Mouse (Mus musculus) limb, embryonic 14.5 days (tissue): ENCODE measurements around the gene Rhbdf1. TPM values are rescaled to one million over a fixed set of nuclear protein-coding genes. Genes with fewer than 3 reads are reported as not detected.

Experiments used
- ATAC-seq: fragments of 200-750 bp; cut with Nextera tagmentation; 2 replicates; pipeline ENCODE4 v1.8.0; 2017; ENCODE audit warnings: low read depth, moderate number of reproducible peaks, moderate TSS enrichment; ENCODE audit not compliant: low FRiP score
- DNase-seq: peaks from one replicate; pipeline ENCODE4 v3.0.0-alpha.2; 2015; ENCODE audit warnings: low spot score
- H3K27ac ChIP-seq: fragments of 300-500 bp; sonication (generic); replicated peaks from 2 replicates; pipeline ENCODE4 v1.5.1; 2014; ENCODE audit warnings: low read depth, mild to moderate bottlenecking, low read length, moderate library complexity, mixed read lengths
- H3K27me3 ChIP-seq: fragments of 300-500 bp; sonication (generic); 2 replicates; pipeline ENCODE4 v1.6.1; 2014; ENCODE audit warnings: low read length, mixed read lengths; ENCODE audit not compliant: control insufficient read depth, insufficient read depth
- H3K36me3 ChIP-seq: fragments of 300-500 bp; sonication (generic); 2 replicates; pipeline ENCODE4 v1.6.1; 2014; ENCODE audit warnings: mild to moderate bottlenecking, low read length, moderate library complexity, mixed read lengths; ENCODE audit not compliant: control insufficient read depth, insufficient read depth
- H3K4me1 ChIP-seq: fragments of 300-500 bp; sonication (generic); 2 replicates; pipeline ENCODE4 v1.6.1; 2014; ENCODE audit warnings: antibody characterized with exemption, low read length, mixed read lengths; ENCODE audit not compliant: control insufficient read depth, insufficient read depth
- H3K4me2 ChIP-seq: fragments of 300-500 bp; sonication (generic); replicated peaks from 2 replicates; pipeline ENCODE4 v1.6.1; 2014; ENCODE audit warnings: low read depth, mild to moderate bottlenecking, low read length, moderate library complexity; ENCODE audit not compliant: severe bottlenecking
- H3K4me3 ChIP-seq: fragments of 300-500 bp; sonication (generic); replicated peaks from 2 replicates; pipeline ENCODE4 v1.5.1; 2014; ENCODE audit warnings: low read length
- H3K9ac ChIP-seq: fragments of 300-500 bp; sonication (generic); 2 replicates; pipeline ENCODE4 v1.6.1; 2014; ENCODE audit warnings: mild to moderate bottlenecking, low read depth, low read length, moderate library complexity; ENCODE audit not compliant: severe bottlenecking
- H3K9me3 ChIP-seq: fragments of 300-500 bp; sonication (generic); 2 replicates; pipeline ENCODE4 v1.6.1; 2016; ENCODE audit warnings: low read length; ENCODE audit not compliant: control insufficient read depth
- POLR2A ChIP-seq: fragments of 200-500 bp; IDR thresholded peaks from 2 replicates; pipeline ENCODE4 v1.8.0; 2012; ENCODE audit warnings: inconsistent platforms, mild to moderate bottlenecking, moderate library complexity, borderline replicate concordance; ENCODE audit not compliant: insufficient read depth, insufficient read length; ENCODE audit errors: extremely low read depth
- WGBS: fragments of 180-500 bp; shearing (Covaris S2); extraction: QIAGEN DNeasy Blood & Tissue Kit; methylation state at CpG from one replicate; pipeline ENCODE4 v1.1.7; 2014; 5-methylcytosine and 5-hydroxymethylcytosine counted together
- polyA plus RNA-seq, 2 experiments: library from polyadenylated mRNA; depleted of rRNA in 1 of 2; stranded (reverse) in 1 of 2; unstranded in 1 of 2; fragments of >200 nt; fragmentation: Nextera tagmentation in 1 of 2; extraction: Ambion mirVana in 1 of 2; gene quantifications; 2 replicates each; pipeline versions ENCODE4 v1.2.1 to v1.2.3; 2012 to 2014

The Rhbdf1 gene
- 136 and 234 TPM in 2 replicates for polyA plus RNA-seq (2012; rRNA removed)
- polyA plus RNA-seq (2014; fragmentation: Nextera tagmentation; extraction: Ambion mirVana), result 61.5 and 68.3 TPM in 2 replicates

DNA sequence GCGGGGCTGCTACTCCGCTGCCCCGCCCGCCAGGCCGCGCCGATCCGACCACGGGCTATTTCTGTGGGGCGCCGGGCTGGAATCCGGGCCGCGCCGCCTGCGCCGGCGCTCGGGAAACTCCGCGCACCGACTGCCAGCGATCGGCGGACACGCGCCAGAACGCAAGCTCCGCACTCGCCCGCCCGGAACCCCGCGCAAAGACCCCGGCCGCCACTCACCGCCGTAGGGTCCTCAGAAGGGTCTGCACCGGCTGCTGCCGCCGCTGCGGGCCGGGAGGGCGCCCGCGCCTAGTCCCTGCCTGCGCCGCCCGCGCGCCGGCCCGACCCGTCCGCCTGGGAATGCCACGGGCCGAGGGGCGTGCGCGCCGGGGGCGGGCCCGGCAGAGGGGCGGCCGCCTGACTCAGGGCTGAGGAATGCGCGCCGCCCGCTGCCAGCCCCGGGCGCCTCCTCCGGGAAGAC lies at the start of gene Rhbdf1:
Gene Rhbdf1 (minus strand): TSS at position 350 of the 459 bp plus-strand sequence.
- 0 out of 2 replicates have a peak, but pooled peaks have one; percentile 65 for TF ChIP-seq POLR2A
- peak; percentile 60 for DNase-seq
- under 1% methylated on average over 24 of the region's 72 CpGs for WGBS

DNA sequence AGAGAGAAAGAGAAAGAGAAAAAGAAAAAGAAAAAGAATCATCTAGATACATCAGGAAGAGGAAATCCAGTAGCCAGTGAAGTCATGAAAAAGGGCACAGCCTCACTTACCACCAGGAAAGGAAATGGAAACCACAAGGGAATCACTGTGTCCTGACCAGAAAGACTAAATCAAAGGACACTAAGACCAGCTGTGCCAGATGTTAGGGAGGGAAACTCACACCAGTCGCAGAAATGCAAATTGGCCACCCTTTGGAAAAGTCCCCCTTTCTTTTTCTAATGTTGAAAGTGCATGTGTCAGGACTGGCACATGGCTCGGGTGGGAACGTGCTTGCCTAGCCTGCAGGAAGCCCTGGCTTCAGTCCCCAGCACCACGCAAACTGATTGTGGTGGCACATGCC lies 49.1 kb upstream of the Rhbdf1 start:
- H3K27ac ChIP-seq, result no peak overlapping the region
- no peaks in the 10 kb centered on the region for H3K36me3 ChIP-seq
- ATAC-seq, result no peak
- no peak overlapping the region for H3K9ac ChIP-seq
- no peak for DNase-seq
- H3K4me1 ChIP-seq, result 0 out of 2 replicates have a peak, but pooled peaks cover 4% of the 10 kb centered on the region
- 39% methylated on average over 4 of the region's 4 CpGs for WGBS
- no peak for TF ChIP-seq POLR2A
- no peaks in the 10 kb centered on the region for H3K9me3 ChIP-seq
- no peak overlapping the region for H3K4me3 ChIP-seq
- H3K4me2 ChIP-seq, result no peak overlapping the region
- H3K27me3 ChIP-seq, result no peaks in the 10 kb centered on the region

More for the DNA sequence above, at the start of gene Rhbdf1:
- peak; percentile 68 for ATAC-seq
- Histone ChIP-seq H3K36me3 (no peaks in the 10 kb centered on the region), H3K9ac (peak within 1 kb of the TSS; percentile 95), H3K4me1 (peaks cover 57% of the 10 kb centered on the region), H3K4me3 (peak within 1 kb of the TSS; percentile 95), H3K27me3 (no peaks in the 10 kb centered on the region), H3K9me3 (no peaks in the 10 kb centered on the region), H3K27ac (peak within 1 kb of the TSS; percentile 92), H3K4me2 (peak within 1 kb of the TSS; percentile 85)

DNA sequence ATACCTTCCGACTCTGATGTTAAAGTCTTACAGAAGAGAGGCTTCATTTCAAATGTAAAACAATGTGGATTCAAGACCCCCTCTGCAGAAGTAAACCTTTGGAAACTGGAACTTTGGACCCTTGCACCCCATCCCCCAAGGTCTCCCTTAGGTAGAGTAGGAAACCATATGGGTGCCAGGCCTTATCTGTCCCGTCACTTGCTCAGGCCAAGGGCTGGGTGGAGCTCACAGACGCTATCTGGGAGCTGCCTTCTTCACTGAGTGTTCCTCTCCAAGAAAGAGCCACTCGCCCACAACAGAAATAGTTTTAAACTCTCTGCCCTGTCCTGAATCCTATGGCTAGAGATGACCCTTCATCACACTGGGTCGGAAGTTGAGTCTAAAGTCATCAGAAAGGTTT lies 46.9 kb upstream of the Rhbdf1 start:
- no peak for TF ChIP-seq POLR2A
- Histone ChIP-seq H3K9ac (no peak overlapping the region), H3K27ac (no peak overlapping the region), H3K4me2 (no peak overlapping the region), H3K27me3 (no peaks in the 10 kb centered on the region), H3K4me3 (no peak overlapping the region), H3K36me3 (no peaks in the 10 kb centered on the region), H3K9me3 (no peaks in the 10 kb centered on the region), H3K4me1 (0 out of 2 replicates have a peak, but pooled peaks cover 4% of the 10 kb centered on the region)
- WGBS, result 86% methylated on average over 5 of the region's 5 CpGs
- ATAC-seq, result no peak
- DNase-seq, result no peak

DNA sequence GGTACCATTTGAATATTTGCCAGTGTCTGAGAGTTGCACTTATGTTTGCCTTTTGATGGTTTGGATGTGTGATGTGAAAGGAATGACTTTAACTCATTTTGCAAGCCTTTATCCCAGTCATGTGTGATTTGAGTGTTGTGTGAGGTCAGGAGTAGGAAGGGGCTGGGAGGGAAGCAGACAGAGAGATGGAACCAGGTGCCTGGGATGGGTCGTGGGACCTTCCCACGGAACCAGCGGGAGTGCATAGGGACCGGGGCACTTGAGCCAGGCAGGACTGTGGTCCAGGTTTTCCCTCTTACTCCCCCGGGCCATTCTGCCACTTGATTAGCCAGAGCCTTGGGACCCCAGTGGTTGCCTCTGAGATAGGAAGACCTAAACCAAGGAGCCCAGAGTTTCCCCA lies 45.9 kb upstream of the Rhbdf1 start:
- no peaks in the 10 kb centered on the region for H3K36me3 ChIP-seq
- peak overlapping the region; percentile 69 for H3K4me2 ChIP-seq
- 0 out of 2 replicates have a peak, but pooled peaks have one; percentile 1 for ATAC-seq
- no peaks in the 10 kb centered on the region for H3K9me3 ChIP-seq
- no peak for TF ChIP-seq POLR2A
- H3K9ac ChIP-seq, result peak overlapping the region; percentile 96
- peak overlapping the region; percentile 92 for H3K27ac ChIP-seq
- no peaks in the 10 kb centered on the region for H3K27me3 ChIP-seq
- H3K4me1 ChIP-seq, result 0 out of 2 replicates have a peak, but pooled peaks cover 4% of the 10 kb centered on the region
- H3K4me3 ChIP-seq, result peak overlapping the region; percentile 80
- WGBS, result 28% methylated on average over 5 of the region's 5 CpGs
- DNase-seq, result peak; percentile 25

DNA sequence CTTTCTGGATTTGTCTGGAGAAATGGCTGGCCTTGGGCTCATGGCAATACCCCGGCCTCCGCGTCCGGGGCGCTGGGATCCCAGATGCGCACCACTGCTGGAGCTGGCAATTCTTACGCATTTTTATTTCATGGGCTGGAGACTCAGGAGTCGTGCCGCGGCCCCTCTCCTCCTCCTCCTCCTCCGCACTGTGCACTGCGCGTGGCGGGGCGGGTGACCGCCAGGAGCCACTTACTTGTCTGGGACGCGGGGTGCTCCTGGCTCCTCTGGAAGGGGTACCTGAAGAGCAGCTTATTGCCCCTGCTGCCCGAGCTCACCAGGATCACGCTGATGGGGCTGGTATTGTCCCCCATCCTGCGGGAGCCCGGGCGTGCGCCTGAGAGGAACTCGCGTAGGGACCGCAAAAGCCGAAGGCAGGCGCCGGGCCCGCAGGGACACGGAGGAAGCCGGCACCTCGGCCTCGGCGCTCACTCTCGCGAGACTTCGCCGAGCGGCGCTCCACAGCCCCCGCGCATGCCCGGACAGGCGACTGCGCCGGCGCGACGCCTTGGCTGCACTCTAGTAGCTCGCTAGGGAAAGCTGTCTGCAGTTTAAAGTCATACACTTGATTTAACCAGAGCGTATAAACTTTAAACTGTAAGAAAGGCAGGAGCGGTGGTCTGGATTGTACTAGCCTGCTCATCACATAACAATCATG lies 45.2 kb upstream of the Rhbdf1 start, which contains the start of gene Nprl3:
Gene Nprl3 (minus strand): TSS at position 520 of the 697 bp plus-strand sequence.
- H3K4me1 ChIP-seq, result 0 out of 2 replicates have a peak, but pooled peaks cover 4% of the 10 kb centered on the region
- no peaks in the 10 kb centered on the region for H3K9me3 ChIP-seq
- peak; percentile 99 for ATAC-seq
- under 1% methylated on average over 52 of the region's 54 CpGs for WGBS
- peak within 1 kb of the TSS; percentile 80 for H3K4me3 ChIP-seq
- peak within 1 kb of the TSS; percentile 69 for H3K4me2 ChIP-seq
- H3K27ac ChIP-seq, result peak within 1 kb of the TSS; percentile 92
- no peaks in the 10 kb centered on the region for H3K27me3 ChIP-seq
- TF ChIP-seq POLR2A, result peak; percentile 92
- peak within 1 kb of the TSS; percentile 96 for H3K9ac ChIP-seq
- peak; percentile 95 for DNase-seq
- H3K36me3 ChIP-seq, result peaks cover 6% of the 10 kb centered on the region; the same call in 1 of the 2 replicates
